Mouse (Mus musculus) mature B cell (primary cell): Measurements from ENCODE around the gene C5ar1.

ENCODE experiments used
- in situ Hi-C: fragments of 300-500 bp; cut with MboI; formaldehyde crosslinking; loops from 2 replicates; pipeline ENCODE4 v1.14.3; 2019

The C5ar1 gene

DNA sequence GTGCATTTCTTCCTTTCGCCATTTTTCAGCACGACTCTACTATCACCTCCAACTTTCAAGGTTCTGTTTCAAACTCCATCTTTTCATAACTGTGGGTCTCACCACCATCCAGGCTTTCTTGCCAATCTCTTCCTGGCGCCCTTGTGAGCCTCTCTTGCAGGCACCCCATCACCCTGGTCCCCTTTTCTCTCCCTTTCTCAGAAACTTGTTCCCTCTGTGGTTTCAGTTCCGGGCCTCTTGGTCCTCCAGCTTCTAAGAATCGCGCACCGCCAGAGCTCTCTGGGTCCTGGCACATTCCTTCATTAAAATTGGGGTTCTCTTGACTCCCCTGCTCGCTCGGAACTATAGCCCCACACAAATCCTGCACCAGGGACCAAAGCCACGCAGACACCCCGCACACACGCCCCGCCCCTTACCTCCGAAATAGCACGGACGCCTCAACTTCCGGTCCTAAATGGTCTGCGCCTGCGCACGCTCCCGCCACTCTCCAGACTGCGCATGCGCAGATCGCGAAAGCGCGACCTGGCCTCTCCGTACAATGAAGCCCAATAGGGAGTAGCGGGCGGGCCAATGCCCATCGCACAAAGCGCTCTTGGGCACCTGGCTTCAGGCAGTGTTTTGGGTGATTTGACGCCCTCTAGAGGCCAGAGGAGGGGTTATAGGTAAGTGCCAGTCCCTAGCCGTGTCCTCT lies 37.6 kb downstream of the C5ar1 start, which contains the start of gene Dhx34:
Gene Dhx34 (minus strand): TSS at position 456 of the 691 bp plus-strand sequence.
- in situ Hi-C loops = no loop called here

GRCm38 (mm10) chr7:16213986-16214385 lies 45.4 kb downstream of the C5ar1 start:
- in situ Hi-C loops = no loop called here

- in situ Hi-C loops = no loop called here
Observed at GRCm38 (mm10) chr7:16213196-16213595, 46.1 kb downstream of the C5ar1 start.

- in situ Hi-C loops = no loop called here
Observed at GRCm38 (mm10) chr7:16210862-16211365, 48.4 kb downstream of the C5ar1 start.

DNA sequence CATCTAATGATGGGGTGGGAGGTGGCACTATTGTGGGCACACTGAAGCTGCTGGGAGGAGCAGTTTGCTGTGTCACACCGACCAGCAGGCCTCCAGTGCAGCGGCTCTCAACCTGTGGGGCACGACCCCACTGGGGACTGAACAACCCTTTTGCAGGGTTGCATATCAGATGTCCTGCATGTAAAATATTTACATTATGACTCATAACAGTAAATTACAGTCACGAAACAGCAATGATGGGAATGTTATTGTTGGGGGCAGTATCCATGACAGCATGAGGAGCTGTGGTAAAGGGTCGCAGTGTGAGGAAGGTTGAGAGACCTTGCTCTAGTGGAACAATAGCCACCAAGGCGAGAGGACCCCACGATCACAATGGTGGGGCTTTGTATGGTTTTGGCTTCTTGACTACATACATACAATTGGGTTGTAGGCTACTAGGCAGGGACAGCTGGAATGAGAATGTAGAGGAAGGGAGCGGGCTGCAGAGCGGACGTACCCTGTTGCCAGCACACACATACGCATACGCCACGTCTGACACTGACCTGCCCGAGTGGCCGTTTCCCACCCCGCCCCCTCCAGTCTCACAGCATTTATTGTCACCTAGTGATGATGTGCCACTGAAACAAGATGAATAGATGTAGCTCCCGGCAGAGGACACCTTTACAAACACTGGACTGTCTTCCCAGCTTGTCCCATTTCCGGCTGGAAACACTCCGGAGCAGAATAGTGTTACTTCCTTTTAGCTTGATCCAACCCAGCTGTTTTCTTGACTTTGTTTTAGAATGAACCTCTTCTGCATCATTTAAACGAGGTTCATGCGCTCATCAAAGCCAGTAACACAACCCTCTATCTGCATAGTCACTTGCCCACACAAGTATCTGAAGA lies 50.3 kb downstream of the C5ar1 start:
- in situ Hi-C loops = no loop called here

- in situ Hi-C loops = no loop called here
Observed at GRCm38 (mm10) chr7:16207496-16207895, 51.8 kb downstream of the C5ar1 start.

DNA sequence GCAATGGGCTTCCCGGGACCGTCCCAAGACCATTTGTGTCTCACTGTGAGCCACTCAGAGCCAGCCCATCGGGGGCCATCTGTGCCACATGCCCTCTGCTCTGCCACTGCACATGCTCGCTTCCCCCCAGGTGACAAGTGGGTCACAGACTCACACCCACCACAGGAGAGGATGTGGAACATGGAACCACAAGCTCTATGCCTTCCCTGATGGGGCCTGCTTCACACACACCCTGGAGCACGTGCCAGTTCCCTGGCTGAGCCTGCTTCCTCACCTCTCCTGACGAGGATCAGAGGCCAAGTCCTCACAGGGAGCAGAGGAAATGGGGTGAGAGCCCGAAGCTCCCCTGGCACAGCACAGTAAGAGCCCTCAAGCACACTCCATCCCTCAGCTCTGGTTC lies 52.3 kb downstream of the C5ar1 start:
- in situ Hi-C loops = no loop called here

DNA sequence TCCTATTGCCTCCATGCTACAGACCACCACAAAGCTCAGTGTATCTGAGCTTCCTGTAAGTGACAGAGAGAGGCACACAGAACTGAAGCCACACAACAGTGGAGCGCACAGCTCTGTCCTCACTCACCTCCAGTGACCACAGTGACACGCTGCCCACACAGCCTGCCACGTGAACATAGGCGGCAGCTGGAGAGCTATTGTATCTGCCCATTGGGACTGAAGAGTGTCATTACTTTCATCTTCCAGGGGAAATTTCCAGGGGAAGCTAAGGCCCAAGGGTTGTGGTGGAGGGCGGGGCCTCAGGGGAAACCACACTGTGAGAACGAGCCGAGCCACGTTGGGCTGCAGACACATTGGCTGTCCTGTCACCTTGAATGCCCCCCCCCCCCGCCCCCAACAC lies 54.5 kb downstream of the C5ar1 start:
- in situ Hi-C loops = no loop called here

- in situ Hi-C loops = no loop called here
Observed at GRCm38 (mm10) chr7:16203505-16203903, 55.8 kb downstream of the C5ar1 start.

DNA sequence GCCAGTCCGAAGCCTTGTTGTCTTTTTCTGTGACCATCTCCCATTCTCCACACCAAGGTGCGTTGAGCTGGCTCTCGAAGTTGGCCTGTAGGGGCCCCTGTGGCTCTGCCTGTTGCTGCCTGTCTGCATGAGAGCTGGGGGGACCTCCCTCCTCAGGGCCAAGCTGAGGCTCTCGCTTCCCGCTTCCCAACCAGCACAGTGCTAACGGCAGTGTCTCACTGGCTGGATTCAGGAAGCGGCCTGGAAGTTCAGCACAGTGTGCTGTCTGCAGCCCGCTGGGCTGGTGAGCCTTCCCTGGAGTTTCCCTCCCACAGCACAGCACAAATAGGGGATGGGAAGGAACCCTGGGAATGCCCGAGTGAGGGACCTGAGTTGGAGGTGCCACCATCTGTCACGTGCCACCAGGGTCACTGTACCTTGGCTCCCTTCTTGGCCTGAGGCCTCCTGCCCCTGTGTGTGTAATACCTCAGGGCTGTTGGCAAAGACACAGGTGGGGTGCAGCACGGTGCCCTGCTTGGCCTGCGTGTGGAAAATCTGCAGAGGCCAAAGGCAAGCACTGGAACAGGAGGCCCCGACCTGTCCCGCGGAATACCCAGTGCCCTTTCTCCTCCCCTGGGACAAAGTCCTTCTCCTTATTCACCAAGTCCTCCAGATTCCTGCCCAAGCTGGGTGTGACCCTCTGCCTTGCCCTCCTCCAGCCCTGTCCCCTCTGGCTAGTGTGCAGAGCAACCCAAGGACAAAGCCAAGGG lies 56.4 kb downstream of the C5ar1 start:
- in situ Hi-C loops = no loop called here

DNA sequence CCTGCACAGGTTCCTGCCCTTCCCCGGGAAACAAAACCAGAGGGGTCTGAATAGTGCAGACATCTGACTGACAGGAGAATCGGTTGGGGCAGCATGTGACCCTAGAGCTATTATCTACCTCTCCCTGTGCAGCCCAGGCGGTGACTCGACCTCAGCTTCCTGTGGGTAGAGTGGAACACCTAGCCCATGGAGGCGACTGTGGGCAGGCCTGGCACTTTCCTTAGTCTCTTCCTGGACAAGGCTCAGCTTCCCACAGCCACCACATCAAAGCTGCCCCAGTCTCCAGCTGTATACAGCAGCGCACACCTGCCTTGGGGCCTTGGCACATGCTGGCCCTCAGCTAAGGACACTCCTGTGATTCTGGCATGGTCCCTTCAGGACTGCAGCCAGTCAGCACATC lies 58.2 kb downstream of the C5ar1 start:
- in situ Hi-C loops = no loop called here

GRCm38 (mm10) chr7:16198540-16198939 lies 60.8 kb downstream of the C5ar1 start:
- in situ Hi-C loops = no loop called here

- in situ Hi-C loops = no loop called here
Observed at GRCm38 (mm10) chr7:16197166-16197565, 62.2 kb downstream of the C5ar1 start.
